Mouse (Mus musculus): ENCODE measurements around the gene Areg.

Gene Areg

DNA sequence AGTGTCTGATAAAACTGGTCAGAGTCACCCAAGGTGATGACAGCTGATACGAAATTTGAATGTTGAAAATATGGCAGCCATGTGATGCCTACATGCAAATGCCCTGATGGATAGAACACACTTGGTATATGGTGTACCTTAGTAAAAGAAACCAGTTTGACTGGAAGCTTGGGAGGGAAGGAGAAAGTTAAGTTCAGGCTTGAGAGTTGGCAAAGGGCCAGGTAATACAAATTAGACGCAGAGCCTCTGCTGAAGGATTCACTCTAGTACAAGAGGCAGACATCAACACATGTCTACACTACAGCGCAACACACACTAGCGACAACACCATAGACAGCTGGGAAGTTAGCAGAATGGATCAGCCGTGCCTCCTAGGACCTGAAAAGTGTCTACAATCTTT, 27.2 kb downstream of the Areg start:
- no peak for DNase-seq (ENCODE audit: low spot score)

DNA sequence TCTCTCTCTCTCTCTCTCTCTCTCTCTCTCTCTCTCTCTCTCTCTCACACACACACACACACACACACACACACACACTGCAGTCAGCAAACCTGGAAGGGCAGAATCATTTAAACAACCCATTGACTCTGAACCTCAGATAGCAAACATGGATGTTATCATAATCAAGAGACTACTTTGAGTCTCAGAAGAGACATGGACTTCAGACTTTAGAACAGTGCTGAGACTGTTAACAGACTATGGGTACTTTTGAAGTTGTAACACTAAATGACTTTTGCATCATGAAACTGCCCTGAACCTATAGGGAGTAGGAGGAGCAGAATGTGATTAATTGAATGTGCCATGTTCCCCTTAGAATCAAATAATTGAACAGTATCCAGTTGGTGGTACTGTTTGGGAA, 37.0 kb downstream of the Areg start:
- no peak for DNase-seq (ENCODE audit: low spot score)

DNA sequence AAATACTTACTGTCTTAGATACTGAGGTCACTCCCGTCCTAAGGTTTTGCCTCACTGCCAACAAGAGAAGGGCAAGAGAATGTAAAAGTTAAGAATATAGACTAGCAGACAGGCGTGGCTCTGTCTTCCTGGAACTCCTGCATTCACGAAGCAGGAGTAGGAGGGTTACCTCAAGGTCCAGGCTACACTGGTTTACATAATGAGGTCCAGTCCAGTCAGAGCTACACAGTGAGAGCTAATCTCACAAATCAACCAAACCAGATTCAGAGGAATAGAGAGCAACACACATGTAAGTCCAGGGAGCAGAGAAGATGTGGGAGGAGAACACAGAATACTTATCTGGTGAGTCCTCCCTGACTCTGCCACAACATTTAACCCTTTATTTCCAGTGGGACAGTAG, 55.2 kb downstream of the Areg start:
- no peak for DNase-seq (ENCODE audit: low spot score)
